Mouse (Mus musculus) stomach, postnatal 0 days (tissue): ENCODE measurements at regions not wholly inside any gene's neighbourhood (a gene's known extent, or its start where the extent isn't known, plus 50 kb on each side); places are given as distances from the start of the nearest gene placed in this dataset.

ENCODE experiments used
- ATAC-seq: fragments of 200-750 bp; cut with Nextera tagmentation; 2 replicates; pipeline ENCODE4 v1.8.0; 2017; ENCODE audit not compliant: low FRiP score, low TSS enrichment
- DNase-seq: peaks from one replicate; pipeline ENCODE4 v3.0.0-alpha.2; 2016; ENCODE audit warnings: low spot score
- H3K27ac ChIP-seq: fragments of 300-500 bp; sonication (generic); replicated peaks from 2 replicates; pipeline ENCODE4 v1.5.1; 2014; ENCODE audit warnings: mild to moderate bottlenecking, control low read depth
- H3K27me3 ChIP-seq: fragments of 300-500 bp; sonication (generic); 2 replicates; pipeline ENCODE4 v1.6.1; 2014; ENCODE audit warnings: low read length; ENCODE audit not compliant: control insufficient read depth, insufficient read depth
- H3K36me3 ChIP-seq: fragments of 300-500 bp; sonication (generic); 2 replicates; pipeline ENCODE4 v1.6.1; 2014; ENCODE audit warnings: low read length, mixed read lengths; ENCODE audit not compliant: control insufficient read depth, insufficient read depth
- H3K4me1 ChIP-seq: fragments of 300-500 bp; sonication (generic); replicated peaks from 2 replicates; pipeline ENCODE4 v1.6.1; 2014; ENCODE audit warnings: antibody characterized with exemption; ENCODE audit not compliant: control insufficient read depth, insufficient read depth
- H3K4me2 ChIP-seq: fragments of 300-500 bp; sonication (generic); replicated peaks from 2 replicates; pipeline ENCODE4 v1.6.1; 2014; ENCODE audit warnings: low read depth, mild to moderate bottlenecking, control low read depth, moderate library complexity
- H3K4me3 ChIP-seq: fragments of 300-500 bp; sonication (generic); 2 replicates; pipeline ENCODE4 v1.5.1; 2014; ENCODE audit warnings: low read depth, low read length, control low read depth
- H3K9ac ChIP-seq: fragments of 300-500 bp; sonication (generic); 2 replicates; pipeline ENCODE4 v1.6.1; 2014; ENCODE audit warnings: mild to moderate bottlenecking, low read length, control low read depth, mixed read lengths
- H3K9me3 ChIP-seq: fragments of 300-500 bp; sonication (generic); 2 replicates; pipeline ENCODE4 v1.6.1; 2016; ENCODE audit warnings: low read length; ENCODE audit not compliant: control insufficient read depth
- CTCF ChIP-seq: IDR thresholded peaks from 2 replicates; pipeline ENCODE4 v1.5.1; 2016; ENCODE audit warnings: antibody characterized with exemption, low read depth, mild to moderate bottlenecking, moderate library complexity
- EP300 ChIP-seq: optimal IDR thresholded peaks from 2 replicates; pipeline ENCODE3; 2016; ENCODE audit warnings: antibody characterized with exemption
- WGBS: fragments of 180-500 bp; shearing (Covaris S2); extraction: QIAGEN DNeasy Blood & Tissue Kit; methylation state at CpG from one replicate; pipeline ENCODE4 v1.1.7; 2014; 5-methylcytosine and 5-hydroxymethylcytosine counted together

DNA sequence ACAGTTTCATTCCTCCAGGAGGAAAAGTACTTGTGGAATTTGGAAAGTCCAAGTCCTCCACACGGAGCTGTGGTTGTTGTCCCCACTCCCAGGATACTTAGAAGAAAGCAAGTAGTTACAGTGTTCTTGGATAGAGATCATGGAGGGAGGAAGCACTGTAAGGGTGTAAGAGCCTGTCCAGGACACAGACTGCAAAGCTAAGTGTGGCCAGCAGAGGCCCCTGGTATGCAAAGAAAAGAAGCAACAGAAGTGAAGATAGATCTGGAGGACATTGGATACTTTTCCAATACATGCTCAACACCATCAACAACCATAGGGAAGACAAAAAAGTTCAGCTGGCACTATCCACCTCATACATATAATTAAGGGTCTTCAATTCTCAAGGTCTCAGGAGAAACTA, 197.4 kb downstream of the Meis1 start:
- no peak overlapping the region for H3K9ac ChIP-seq
- peak; percentile 23 for DNase-seq
- WGBS: 56% methylated on average over 1 of the region's 1 CpGs

DNA sequence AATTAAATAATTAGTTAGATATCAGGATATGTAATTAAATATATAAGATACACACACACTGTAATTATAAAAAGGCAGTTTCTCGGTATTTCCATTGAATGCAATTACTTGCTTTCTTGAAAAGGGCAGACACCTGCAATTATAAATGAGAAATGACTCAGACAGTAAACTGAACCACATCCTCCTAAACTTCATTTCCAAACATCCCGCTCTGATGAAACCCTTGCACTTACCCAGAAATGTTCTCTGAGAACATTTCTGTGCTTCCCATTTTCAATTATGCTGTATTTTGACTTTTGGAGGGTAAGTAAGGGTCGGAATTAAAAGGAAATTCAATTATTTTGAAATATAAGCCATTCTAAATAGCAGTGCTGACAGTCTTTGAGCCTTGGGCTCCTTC, 204.7 kb downstream of the Meis1 start:
- H3K27me3 ChIP-seq: no peaks in the 10 kb centered on the region
- no peaks in the 10 kb centered on the region for H3K4me1 ChIP-seq
- no peaks in the 10 kb centered on the region for H3K9me3 ChIP-seq
- no peak for ATAC-seq
- H3K9ac ChIP-seq: no peak overlapping the region
- H3K36me3 ChIP-seq: no peaks in the 10 kb centered on the region
- 81% methylated on average over 3 of the region's 3 CpGs for WGBS
- H3K4me3 ChIP-seq: no peak overlapping the region
- no peak overlapping the region for H3K27ac ChIP-seq
- no peak overlapping the region for H3K4me2 ChIP-seq
- DNase-seq: no peak
- TF ChIP-seq CTCF (no peak), EP300 (no peak)

More for the DNA sequence above, 197.4 kb downstream of the Meis1 start:
- H3K27ac ChIP-seq: no peak overlapping the region
- no peaks in the 10 kb centered on the region for H3K4me1 ChIP-seq
- H3K4me3 ChIP-seq: no peak overlapping the region
- no peaks in the 10 kb centered on the region for H3K9me3 ChIP-seq
- no peaks in the 10 kb centered on the region for H3K36me3 ChIP-seq
- no peak for ATAC-seq
- H3K27me3 ChIP-seq: no peaks in the 10 kb centered on the region
- TF ChIP-seq EP300 (no peak), CTCF (peak; percentile 65)
- no peak overlapping the region for H3K4me2 ChIP-seq

DNA sequence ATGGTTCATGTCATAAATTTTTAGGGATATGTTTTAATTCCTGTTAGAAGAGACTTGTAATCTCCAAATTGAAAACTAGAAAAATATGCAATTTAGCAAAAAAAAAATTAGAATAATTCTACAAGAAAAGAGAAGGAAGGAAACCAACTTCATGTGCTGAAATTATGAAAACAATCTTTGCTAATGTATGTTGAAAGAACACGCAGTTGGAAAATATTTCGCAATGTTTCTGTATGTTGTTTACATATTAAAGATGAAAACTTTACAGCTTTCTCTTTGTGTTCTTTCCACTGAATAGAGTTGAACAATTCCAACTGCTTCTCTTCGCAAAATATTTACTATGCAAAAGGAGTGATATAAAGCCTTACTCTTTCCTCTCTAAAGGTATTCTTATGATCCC, 251.3 kb downstream of the Meis1 start:
- Histone ChIP-seq H3K36me3 (no peaks in the 10 kb centered on the region), H3K27me3 (no peaks in the 10 kb centered on the region), H3K4me1 (no peaks in the 10 kb centered on the region), H3K9ac (no peak overlapping the region), H3K9me3 (no peaks in the 10 kb centered on the region), H3K4me3 (no peak overlapping the region), H3K27ac (no peak overlapping the region), H3K4me2 (no peak overlapping the region)
- no peak for ATAC-seq
- WGBS: 71% methylated on average over 3 of the region's 3 CpGs
- no peak for TF ChIP-seq CTCF
- TF ChIP-seq EP300: no peak
- no peak for DNase-seq

DNA sequence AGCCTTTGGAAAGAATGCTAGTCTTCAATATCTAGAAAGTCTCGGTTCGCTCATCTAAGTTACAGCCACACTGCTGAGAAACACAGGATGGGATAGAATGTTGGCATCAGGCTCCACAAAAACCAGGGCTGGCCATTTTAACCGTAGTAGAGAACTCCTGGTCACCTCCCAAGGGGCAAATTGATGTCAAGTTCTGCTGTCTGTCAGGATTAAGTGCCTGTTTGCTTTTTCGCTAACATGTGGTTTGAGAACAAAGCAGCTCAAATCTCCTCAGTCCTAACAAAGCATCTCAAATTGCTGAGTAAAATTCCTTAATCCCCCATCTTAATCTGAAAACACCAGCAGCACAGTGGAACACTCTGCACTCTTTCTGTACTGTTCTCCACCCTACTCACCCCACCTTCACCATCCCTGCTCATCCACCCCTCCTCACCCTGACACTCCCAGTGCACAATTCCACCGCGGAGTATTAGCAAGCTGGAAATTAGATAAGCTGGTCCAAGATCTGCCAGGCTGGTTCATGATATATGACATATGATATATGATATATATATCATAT, 252.2 kb downstream of the Meis1 start:
- Histone ChIP-seq H3K27ac (peak overlapping the region; percentile 53; the same call in 1 of the 2 replicates), H3K4me3 (no peak overlapping the region), H3K27me3 (no peaks in the 10 kb centered on the region), H3K4me2 (no peak overlapping the region), H3K9me3 (no peaks in the 10 kb centered on the region), H3K9ac (no peak overlapping the region), H3K4me1 (no peaks in the 10 kb centered on the region), H3K36me3 (no peaks in the 10 kb centered on the region)
- DNase-seq: no peak
- 41% methylated on average over 6 of the region's 6 CpGs for WGBS
- ATAC-seq: no peak
- TF ChIP-seq EP300: peak; percentile 14
- TF ChIP-seq CTCF: no peak

DNA sequence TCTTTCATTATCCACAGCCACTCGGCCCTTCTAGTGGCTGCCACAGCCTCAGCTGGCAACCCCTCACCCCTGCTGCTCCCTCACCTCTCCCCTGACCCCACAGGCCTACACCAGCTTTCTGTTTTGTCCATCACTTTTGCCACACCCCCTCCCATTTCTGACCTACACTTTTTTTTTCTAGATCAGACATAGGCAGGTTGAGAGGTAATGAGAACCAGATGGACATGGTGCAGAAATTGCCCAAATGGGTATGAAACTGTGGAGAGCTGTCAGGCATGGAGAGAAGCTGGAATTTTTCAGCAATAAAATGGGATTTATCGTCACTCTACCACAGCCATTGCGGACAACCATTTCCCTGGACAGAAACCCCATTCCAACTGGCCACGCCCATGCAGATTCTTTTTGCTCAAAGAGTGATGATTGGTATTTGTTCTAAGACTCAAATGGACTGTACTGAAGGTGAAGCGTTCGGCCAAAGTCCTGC, 260.2 kb downstream of the Meis1 start:
- WGBS: 86% methylated on average over 6 of the region's 6 CpGs
- H3K4me1 ChIP-seq: no peaks in the 10 kb centered on the region
- H3K9ac ChIP-seq: no peak overlapping the region
- ATAC-seq (no peak), DNase-seq (no peak)
- no peaks in the 10 kb centered on the region for H3K36me3 ChIP-seq
- TF ChIP-seq EP300: no peak
- no peak for TF ChIP-seq CTCF
- no peak overlapping the region for H3K4me2 ChIP-seq
- H3K4me3 ChIP-seq: no peak overlapping the region
- H3K27ac ChIP-seq: no peak overlapping the region
- no peaks in the 10 kb centered on the region for H3K27me3 ChIP-seq
- no peaks in the 10 kb centered on the region for H3K9me3 ChIP-seq

DNA sequence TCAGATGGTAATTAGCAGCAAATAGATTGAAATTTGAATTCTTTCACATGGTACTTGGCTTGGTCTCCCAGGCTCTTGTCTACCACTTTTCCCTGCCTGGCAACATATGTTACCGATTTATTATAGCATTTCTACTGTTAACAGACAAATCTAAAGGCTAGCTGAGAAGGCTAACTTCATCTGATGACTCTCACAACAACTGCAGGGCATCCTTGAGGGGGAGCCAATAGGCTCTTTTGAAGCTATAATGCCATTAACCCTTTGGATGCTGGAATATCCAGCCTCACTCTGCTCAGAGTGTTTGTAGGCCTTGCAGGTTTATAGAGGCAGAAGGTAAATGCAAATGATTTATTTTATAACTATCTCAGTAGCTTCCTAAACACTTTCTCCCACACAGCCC, 262.2 kb downstream of the Meis1 start:
- Histone ChIP-seq H3K27me3 (no peaks in the 10 kb centered on the region), H3K4me1 (no peaks in the 10 kb centered on the region), H3K36me3 (no peaks in the 10 kb centered on the region), H3K9ac (no peak overlapping the region), H3K4me2 (no peak overlapping the region), H3K27ac (0 out of 2 replicates have a peak overlapping the region, but pooled peaks have one; percentile 5), H3K4me3 (no peak overlapping the region), H3K9me3 (no peaks in the 10 kb centered on the region)
- TF ChIP-seq CTCF (0 out of 2 replicates have a peak, but pooled peaks have one; percentile 5), EP300 (no peak)
- 58% methylated on average over 1 of the region's 1 CpGs for WGBS
- DNase-seq (no peak), ATAC-seq (no peak)
